Mouse (Mus musculus) neural tube, embryonic 11.5 days (tissue): ENCODE data around the gene Rora. TPM values are rescaled to one million over a fixed set of nuclear protein-coding genes. Genes with fewer than 3 reads are reported as not detected.

Source experiments
- ATAC-seq: fragments of 200-750 bp; cut with Nextera tagmentation; 2 replicates; pipeline ENCODE4 v1.8.0; 2017; ENCODE audit warnings: moderate number of reproducible peaks, mild to moderate bottlenecking, moderate TSS enrichment, moderate library complexity; ENCODE audit not compliant: insufficient read depth, low FRiP score, low TSS enrichment
- DNase-seq: peaks from one replicate; pipeline ENCODE4 v3.0.0-alpha.2; 2015; ENCODE audit warnings: low spot score
- H3K27ac ChIP-seq: fragments of 300-500 bp; sonication (generic); 2 replicates; pipeline ENCODE4 v1.5.1; 2014; ENCODE audit warnings: low read depth, mild to moderate bottlenecking, low read length
- H3K27me3 ChIP-seq: fragments of 300-500 bp; sonication (generic); 2 replicates; pipeline ENCODE4 v1.6.1; 2014; ENCODE audit warnings: mild to moderate bottlenecking, low read length, mixed read lengths; ENCODE audit not compliant: control insufficient read depth, insufficient read depth
- H3K36me3 ChIP-seq: fragments of 300-500 bp; sonication (generic); 2 replicates; pipeline ENCODE4 v1.6.1; 2014; ENCODE audit warnings: mild to moderate bottlenecking, low read length, moderate library complexity, mixed read lengths; ENCODE audit not compliant: control insufficient read depth, insufficient read depth
- H3K4me1 ChIP-seq: fragments of 300-500 bp; sonication (generic); 2 replicates; pipeline ENCODE4 v1.6.1; 2014; ENCODE audit warnings: low read length, mixed read lengths; ENCODE audit not compliant: control insufficient read depth, insufficient read depth
- H3K4me2 ChIP-seq: fragments of 300-500 bp; sonication (generic); 2 replicates; pipeline ENCODE4 v1.6.1; 2014; ENCODE audit warnings: low read depth, mild to moderate bottlenecking, moderate library complexity
- H3K4me3 ChIP-seq: fragments of 300-500 bp; sonication (generic); 2 replicates; pipeline ENCODE4 v1.5.1; 2014; ENCODE audit warnings: low read depth, low read length
- H3K9ac ChIP-seq: fragments of 300-500 bp; sonication (generic); 2 replicates; pipeline ENCODE4 v1.6.1; 2014; ENCODE audit warnings: mild to moderate bottlenecking, low read length
- H3K9me3 ChIP-seq: fragments of 300-500 bp; sonication (generic); 2 replicates; pipeline ENCODE4 v1.6.1; 2016; ENCODE audit warnings: low read length; ENCODE audit not compliant: control insufficient read depth
- WGBS: fragments of 180-500 bp; shearing (Covaris S2); extraction: QIAGEN DNeasy Blood & Tissue Kit; methylation state at CpG from one replicate; pipeline ENCODE4 v1.1.7; 2014; 5-methylcytosine and 5-hydroxymethylcytosine counted together
- polyA plus RNA-seq: library from polyadenylated mRNA; unstranded; fragments of >200 nt; fragmentation: Nextera tagmentation; extraction: Ambion mirVana; gene quantifications from 2 replicates; pipeline ENCODE4 v1.2.1, GENCODE M21; 2014

The Rora gene
- polyA plus RNA-seq, 1 experiment from 2014 or later: 3.2 TPM

- ATAC-seq (peak; percentile 32; the same call in 1 of the 2 replicates), DNase-seq (no peak)
- peak overlapping the region; percentile 81 for H3K9ac ChIP-seq
- no peaks in the 10 kb centered on the region for H3K36me3 ChIP-seq
- under 1% methylated on average over 21 of the region's 28 CpGs for WGBS
- peak overlapping the region; percentile 94 for H3K4me2 ChIP-seq
- H3K27ac ChIP-seq: peak overlapping the region; percentile 86
- H3K4me1 ChIP-seq: peaks cover 5% of the 10 kb centered on the region; the same call in 1 of the 2 replicates
- no peaks in the 10 kb centered on the region for H3K27me3 ChIP-seq
- no peaks in the 10 kb centered on the region for H3K9me3 ChIP-seq
- H3K4me3 ChIP-seq: peak overlapping the region; percentile 83
These were observed 400 bp downstream of the Rora start for GRCm38 (mm10) chr9:68654039-68654332.

- Histone ChIP-seq H3K27ac (no peak overlapping the region), H3K4me3 (peak overlapping the region; percentile 83), H3K9ac (peak overlapping the region; percentile 81), H3K36me3 (no peaks in the 10 kb centered on the region), H3K4me1 (peaks cover 5% of the 10 kb centered on the region; the same call in 1 of the 2 replicates), H3K9me3 (no peaks in the 10 kb centered on the region), H3K27me3 (no peaks in the 10 kb centered on the region), H3K4me2 (peak overlapping the region; percentile 94)
- ATAC-seq (0 out of 2 replicates have a peak, but pooled peaks have one; percentile 25), DNase-seq (peak; percentile 60)
- under 1% methylated on average over 43 of the region's 43 CpGs for WGBS
These were observed 889 bp downstream of the Rora start for GRCm38 (mm10) chr9:68654333-68655017.

GRCm38 (mm10) chr9:68655018-68656005, 1.7 kb downstream of the Rora start:
- Histone ChIP-seq H3K36me3 (no peaks in the 10 kb centered on the region), H3K4me2 (peak overlapping the region; percentile 94), H3K4me1 (peaks cover 5% of the 10 kb centered on the region; the same call in 1 of the 2 replicates), H3K27ac (no peak overlapping the region), H3K27me3 (no peaks in the 10 kb centered on the region), H3K9me3 (no peaks in the 10 kb centered on the region), H3K9ac (peak overlapping the region; percentile 81), H3K4me3 (peak overlapping the region; percentile 83)
- 2% methylated on average over 31 of the region's 31 CpGs for WGBS
- peak; percentile 46 for DNase-seq
- peak; percentile 43; the same call in 1 of the 2 replicates for ATAC-seq

- no peak overlapping the region for H3K4me2 ChIP-seq
These were observed 2.6 kb downstream of the Rora start for GRCm38 (mm10) chr9:68656076-68656795.

GRCm38 (mm10) chr9:68656796-68657130, 3.2 kb downstream of the Rora start:
- H3K9ac ChIP-seq: no peak overlapping the region
- H3K36me3 ChIP-seq: no peaks in the 10 kb centered on the region
- H3K27ac ChIP-seq: no peak overlapping the region
- 39% methylated on average over 6 of the region's 6 CpGs for WGBS
- H3K9me3 ChIP-seq: no peaks in the 10 kb centered on the region
- H3K27me3 ChIP-seq: no peaks in the 10 kb centered on the region
- H3K4me2 ChIP-seq: no peak overlapping the region
- no peak overlapping the region for H3K4me3 ChIP-seq
- DNase-seq (no peak), ATAC-seq (no peak)
- H3K4me1 ChIP-seq: peaks cover 5% of the 10 kb centered on the region; the same call in 1 of the 2 replicates

More at GRCm38 (mm10) chr9:68656076-68656795, 2.6 kb downstream of the Rora start:
- peaks cover 5% of the 10 kb centered on the region; the same call in 1 of the 2 replicates for H3K4me1 ChIP-seq
- DNase-seq: no peak
- no peak overlapping the region for H3K27ac ChIP-seq
- H3K9me3 ChIP-seq: no peaks in the 10 kb centered on the region
- 47% methylated on average over 5 of the region's 5 CpGs for WGBS
- H3K9ac ChIP-seq: no peak overlapping the region
- no peaks in the 10 kb centered on the region for H3K27me3 ChIP-seq
- no peaks in the 10 kb centered on the region for H3K36me3 ChIP-seq
- H3K4me3 ChIP-seq: no peak overlapping the region
- no peak for ATAC-seq

GRCm38 (mm10) chr9:68670731-68671130, 17.1 kb downstream of the Rora start:
- no peak overlapping the region for H3K4me3 ChIP-seq
- H3K4me1 ChIP-seq: peaks cover 7% of the 10 kb centered on the region; the same call in 1 of the 2 replicates
- 92% methylated on average over 3 of the region's 3 CpGs for WGBS
- H3K9me3 ChIP-seq: no peaks in the 10 kb centered on the region
- no peak for ATAC-seq
- no peak overlapping the region for H3K4me2 ChIP-seq
- H3K27me3 ChIP-seq: no peaks in the 10 kb centered on the region
- no peaks in the 10 kb centered on the region for H3K36me3 ChIP-seq
- no peak for DNase-seq
- H3K27ac ChIP-seq: no peak overlapping the region
- H3K9ac ChIP-seq: no peak overlapping the region

GRCm38 (mm10) chr9:68672459-68672858, 18.9 kb downstream of the Rora start:
- no peak overlapping the region for H3K4me2 ChIP-seq
- H3K4me3 ChIP-seq: no peak overlapping the region
- H3K9ac ChIP-seq: no peak overlapping the region
- H3K36me3 ChIP-seq: no peaks in the 10 kb centered on the region
- no peaks in the 10 kb centered on the region for H3K9me3 ChIP-seq
- H3K27me3 ChIP-seq: no peaks in the 10 kb centered on the region
- peaks cover 7% of the 10 kb centered on the region; the same call in 1 of the 2 replicates for H3K4me1 ChIP-seq
- no peak for DNase-seq
- no peak overlapping the region for H3K27ac ChIP-seq
- 40% methylated on average over 5 of the region's 5 CpGs for WGBS
- no peak for ATAC-seq

- ATAC-seq: no peak
- Histone ChIP-seq H3K4me1 (peaks cover 7% of the 10 kb centered on the region; the same call in 1 of the 2 replicates), H3K36me3 (no peaks in the 10 kb centered on the region), H3K27me3 (no peaks in the 10 kb centered on the region), H3K4me2 (no peak overlapping the region), H3K27ac (no peak overlapping the region), H3K9me3 (no peaks in the 10 kb centered on the region), H3K9ac (no peak overlapping the region), H3K4me3 (no peak overlapping the region)
- no peak for DNase-seq
- WGBS: 89% methylated on average over 1 of the region's 1 CpGs
These were observed 19.6 kb downstream of the Rora start for GRCm38 (mm10) chr9:68673221-68673620.
